Mouse (Mus musculus) megakaryocyte progenitor cell, adult 5-6 weeks (primary cell): Measurements from ENCODE around the gene Pdzk1. TPM values are rescaled to one million over a fixed set of nuclear protein-coding genes. Genes with fewer than 3 reads are reported as not detected.

Experiments used
- ATAC-seq: replicated peaks from 2 replicates; pipeline ENCODE4 v1.8.0; 2016; ENCODE audit warnings: mild to moderate bottlenecking, moderate TSS enrichment, inconsistent platforms; ENCODE audit not compliant: poor library complexity
- total RNA-seq, 2 experiments: library from RNA; stranded (forward) in 1 of 2; stranded (reverse) in 1 of 2; fragments of 157-497, 149-512 nt in 1 of 2; fragments of 200-1000 nt in 1 of 2; gene quantifications; 2 replicates each; pipeline versions ENCODE4 v1.2.3 to v1.2.4; 2015 to 2017

Pdzk1 gene
- total RNA-seq (2015) (not detected in 2 replicates), total RNA-seq (2017) (not detected in 2 replicates)

- ATAC-seq, result no peak
Observed at GRCm38 (mm10) chr3:96828984-96829383, at the start of gene Pdzk1, which contains the start of gene Cd160. TSS of gene Pdzk1 (plus strand) at chr3:96829284. TSS of gene Cd160 (minus strand) at chr3:96829351.

- ATAC-seq, result no peak
Observed at GRCm38 (mm10) chr3:96782236-96782635, 46.8 kb upstream of the Pdzk1 start.

GRCm38 (mm10) chr3:96787784-96788183, 41.3 kb upstream of the Pdzk1 start:
- peak; percentile 80 for ATAC-seq

DNA sequence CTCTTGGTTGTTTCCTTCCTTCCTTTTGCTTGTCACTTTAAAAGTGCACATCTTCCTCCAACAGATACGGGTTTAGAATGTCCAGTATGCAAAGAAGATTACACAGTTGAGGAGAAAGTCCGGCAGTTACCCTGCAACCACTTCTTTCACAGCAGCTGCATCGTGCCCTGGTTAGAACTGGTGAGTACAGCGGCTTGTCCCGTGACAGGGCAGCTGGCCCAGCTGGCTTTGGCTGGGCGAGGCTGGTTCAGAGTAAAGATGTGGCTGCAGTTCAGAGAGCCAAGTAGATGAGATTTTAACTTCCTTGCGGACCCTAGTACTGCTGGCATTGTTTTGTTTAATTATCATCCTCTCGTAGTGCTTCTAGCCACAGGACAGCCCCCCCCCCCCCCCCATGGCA, 40.6 kb upstream of the Pdzk1 start:
- ATAC-seq, result no peak

GRCm38 (mm10) chr3:96800254-96800653, 28.8 kb upstream of the Pdzk1 start:
- ATAC-seq, result no peak

- no peak for ATAC-seq
Observed at GRCm38 (mm10) chr3:96802214-96802613, 26.9 kb upstream of the Pdzk1 start.

DNA sequence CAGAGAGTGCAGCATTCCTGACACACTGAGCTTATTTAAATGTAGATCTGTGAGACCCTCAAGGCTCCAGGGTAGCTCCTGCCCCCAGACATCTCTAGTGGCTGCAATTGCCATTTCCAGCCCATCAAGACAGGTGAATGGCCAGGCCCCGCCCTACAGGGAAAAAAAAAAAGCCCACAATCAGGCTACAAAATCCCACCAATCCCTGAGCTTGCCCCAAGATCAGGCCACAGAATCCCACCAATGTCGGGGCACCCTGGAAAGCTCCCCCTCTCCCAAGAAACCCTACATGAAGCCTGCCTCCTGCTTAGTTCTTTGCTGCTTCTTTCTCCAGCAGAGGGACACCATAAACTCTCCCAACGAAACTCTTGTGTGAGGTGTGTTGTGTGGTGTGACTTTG, 20.9 kb upstream of the Pdzk1 start:
- no peak for ATAC-seq

- ATAC-seq, result no peak
Observed at GRCm38 (mm10) chr3:96808651-96809050, 20.4 kb upstream of the Pdzk1 start.

- no peak for ATAC-seq
Observed at GRCm38 (mm10) chr3:96811232-96811631, 17.9 kb upstream of the Pdzk1 start.

GRCm38 (mm10) chr3:96812395-96813091, 16.5 kb upstream of the Pdzk1 start:
- peak; percentile 85 for ATAC-seq

DNA sequence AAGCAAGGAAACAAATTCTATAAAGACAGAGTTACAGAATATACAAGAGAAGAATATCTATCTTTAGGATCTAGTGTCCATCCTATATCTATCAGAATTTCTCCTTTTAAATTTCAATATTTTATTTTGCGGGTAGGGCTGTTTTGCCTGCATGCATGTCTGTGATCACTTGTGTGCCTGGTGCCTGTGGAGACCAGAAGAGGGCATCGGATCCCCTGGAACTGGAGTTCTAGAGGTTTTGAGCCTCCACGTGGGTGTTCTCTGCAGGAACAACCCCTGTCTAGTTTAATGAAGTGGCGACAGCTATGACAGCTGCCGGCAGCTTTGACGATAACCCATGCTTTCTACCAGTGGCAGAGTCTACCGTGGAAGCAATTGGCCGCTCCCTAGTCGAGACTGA, 16.0 kb upstream of the Pdzk1 start:
- ATAC-seq, result peak; percentile 70

DNA sequence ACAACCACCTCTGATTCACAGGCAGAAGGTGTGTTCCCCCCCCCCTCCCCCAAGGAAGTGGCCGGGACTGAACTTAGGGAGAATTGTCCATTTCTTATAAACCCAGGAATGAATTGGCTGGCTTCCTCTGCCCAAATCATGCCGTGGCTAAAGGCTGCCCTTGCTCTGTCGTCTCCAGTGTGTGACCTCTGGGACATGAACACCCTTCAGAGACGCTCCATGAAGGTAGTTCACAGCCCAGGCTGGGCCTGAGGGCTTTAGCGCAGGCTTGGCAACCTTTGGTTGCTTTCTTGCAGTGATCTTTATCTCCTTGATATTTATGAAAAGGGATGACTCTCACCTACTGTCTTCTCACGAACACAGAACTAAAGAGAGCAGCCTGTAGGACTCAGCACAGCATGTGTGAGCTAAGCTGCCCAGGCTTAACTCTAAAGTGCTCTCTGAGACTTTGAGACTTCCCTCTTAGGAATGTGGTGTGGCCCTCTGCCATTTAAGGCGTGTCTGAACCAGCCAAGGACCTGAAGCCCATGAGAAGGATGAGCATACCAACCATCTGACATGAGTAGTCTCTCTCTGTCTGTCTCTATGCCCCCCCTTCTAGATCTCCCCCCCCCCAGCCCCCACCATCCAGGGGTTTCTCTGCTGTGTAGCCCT, 15.4 kb upstream of the Pdzk1 start:
- ATAC-seq, result peak; percentile 44

- ATAC-seq, result no peak
Observed at GRCm38 (mm10) chr3:96814342-96814741, 14.7 kb upstream of the Pdzk1 start.

- peak; percentile 29; the same call in 1 of the 2 replicates for ATAC-seq
Observed at GRCm38 (mm10) chr3:96820116-96820915, 8.8 kb upstream of the Pdzk1 start.

DNA sequence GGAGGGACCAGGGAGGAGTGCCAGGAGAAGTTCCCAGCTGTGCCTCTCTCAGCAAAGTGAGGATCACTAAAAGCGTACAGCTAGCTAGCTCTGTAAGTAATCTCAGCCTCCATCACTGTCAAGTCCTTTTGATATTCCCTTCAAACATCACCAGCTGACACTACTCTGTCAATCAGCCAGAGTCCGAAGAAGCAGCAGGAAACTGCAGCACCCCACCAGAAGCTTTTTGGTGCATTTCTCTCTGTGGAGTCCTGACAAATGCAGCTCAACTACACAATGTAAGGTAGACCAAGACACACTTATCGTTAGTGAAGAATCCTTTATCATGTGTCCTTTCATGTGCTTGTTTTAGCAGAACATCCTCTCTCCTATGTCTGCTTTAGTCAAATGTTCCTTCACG, 7.5 kb upstream of the Pdzk1 start:
- no peak for ATAC-seq

GRCm38 (mm10) chr3:96823701-96824100, 5.4 kb upstream of the Pdzk1 start:
- ATAC-seq, result no peak

DNA sequence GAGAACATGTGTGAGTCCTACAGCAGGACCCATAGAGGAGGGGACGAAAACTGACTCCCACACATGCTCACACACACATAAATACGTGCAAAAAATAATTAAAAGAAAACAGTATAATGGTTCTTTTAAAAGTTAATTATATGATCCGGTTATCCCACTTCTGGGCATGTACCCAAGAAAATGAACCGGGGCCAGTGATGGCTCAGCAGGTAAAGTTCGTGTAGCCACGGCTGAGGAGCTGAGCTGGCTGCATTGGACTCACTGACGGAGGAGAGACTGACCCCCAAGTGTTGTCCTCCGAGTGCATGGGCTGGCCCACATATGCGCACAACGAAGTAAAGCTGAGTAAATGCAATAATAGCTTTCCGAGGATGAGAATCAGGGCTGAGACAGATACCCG, 4.5 kb upstream of the Pdzk1 start:
- ATAC-seq, result no peak

- no peak for ATAC-seq
Observed at GRCm38 (mm10) chr3:96825261-96825660, 3.8 kb upstream of the Pdzk1 start.

GRCm38 (mm10) chr3:96828308-96828864, 698 bp upstream of the Pdzk1 start:
- no peak for ATAC-seq

DNA sequence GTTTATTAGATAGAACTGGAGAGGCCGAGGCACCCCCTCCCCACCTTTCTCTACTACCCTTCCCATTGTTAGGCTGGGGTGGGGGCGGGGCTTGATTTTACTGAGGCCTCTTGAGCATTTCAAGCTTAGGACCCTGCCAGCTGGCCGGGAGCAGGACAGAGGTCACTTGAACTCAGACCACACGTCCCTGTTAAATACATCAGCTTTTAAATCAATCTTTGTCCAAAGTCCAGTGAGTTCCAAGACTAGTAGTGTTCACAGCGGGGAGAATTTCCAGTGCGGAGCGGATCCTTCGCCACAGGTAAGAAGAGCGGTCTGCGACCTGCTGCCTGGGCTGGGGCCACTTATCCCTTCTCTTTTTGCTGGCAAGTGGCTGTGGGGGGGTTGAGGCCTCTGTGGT, 772 bp downstream of the Pdzk1 start:
- ATAC-seq, result no peak

DNA sequence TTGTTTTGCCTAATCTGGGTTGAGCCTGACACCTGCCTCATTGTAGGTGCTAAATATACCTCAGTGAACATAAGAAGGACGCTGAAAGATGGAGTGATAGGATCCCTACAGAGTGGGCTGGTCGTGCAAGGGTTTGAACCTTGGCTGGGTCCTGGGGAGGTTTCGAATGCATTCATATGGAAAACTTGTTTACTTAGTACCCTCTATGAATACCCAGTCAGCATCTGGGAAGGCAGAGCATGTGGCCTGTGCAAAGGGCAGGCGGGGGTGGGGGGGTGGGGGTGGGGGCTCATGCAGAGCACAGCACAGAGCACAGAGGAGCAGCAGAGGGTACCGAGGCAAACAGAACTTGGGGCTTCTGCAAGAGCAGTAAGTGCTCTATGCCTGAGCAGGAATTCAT, 3.8 kb downstream of the Pdzk1 start:
- ATAC-seq, result no peak
